Mouse (Mus musculus) embryonic fibroblast, embryonic 13.5 days (primary cell): ENCODE measurements around the gene Fsd2. TPM values are rescaled to one million over a fixed set of nuclear protein-coding genes. Genes with fewer than 3 reads are reported as not detected.

Experiments
- H3K27ac ChIP-seq: 2 replicates; pipeline ENCODE4 v1.5.1; 2012; ENCODE audit warnings: low read length, control low read depth, inconsistent platforms; ENCODE audit not compliant: insufficient read depth
- H3K4me1 ChIP-seq: 2 replicates; pipeline ENCODE4 v1.6.1; 2011; ENCODE audit warnings: low read length; ENCODE audit not compliant: control insufficient read depth, insufficient read depth
- H3K4me3 ChIP-seq: 2 replicates; pipeline ENCODE4 v1.5.1; 2011; ENCODE audit warnings: mild to moderate bottlenecking, control low read depth, low read length; ENCODE audit not compliant: insufficient read depth
- CTCF ChIP-seq: IDR thresholded peaks from 2 replicates; pipeline ENCODE4 v1.5.1; 2011; ENCODE audit warnings: mild to moderate bottlenecking, control low read depth, low read length, moderate library complexity, borderline replicate concordance; ENCODE audit not compliant: insufficient read depth
- POLR2A ChIP-seq: IDR thresholded peaks from 2 replicates; pipeline ENCODE4 v1.6.1; 2011; ENCODE audit warnings: low read depth, mild to moderate bottlenecking, control low read depth, low read length, moderate library complexity
- polyA plus RNA-seq: library from polyadenylated mRNA; stranded (reverse); fragments of >200 nt; gene quantifications from 2 replicates; pipeline ENCODE4 v1.2.4, GENCODE M21; 2011; ENCODE audit warnings: low read depth; ENCODE audit not compliant: missing spikeins, insufficient read length

Gene Fsd2
- polyA plus RNA-seq, 1 experiment = not detected

- H3K27ac ChIP-seq = no peak overlapping the region
- H3K4me3 ChIP-seq = no peak overlapping the region
- TF ChIP-seq POLR2A = no peak
- no peak for TF ChIP-seq CTCF
- no peaks in the 10 kb centered on the region for H3K4me1 ChIP-seq
These were observed 1.2 kb downstream of the Fsd2 start for GRCm38 (mm10) chr7:81565381-81566055.

DNA sequence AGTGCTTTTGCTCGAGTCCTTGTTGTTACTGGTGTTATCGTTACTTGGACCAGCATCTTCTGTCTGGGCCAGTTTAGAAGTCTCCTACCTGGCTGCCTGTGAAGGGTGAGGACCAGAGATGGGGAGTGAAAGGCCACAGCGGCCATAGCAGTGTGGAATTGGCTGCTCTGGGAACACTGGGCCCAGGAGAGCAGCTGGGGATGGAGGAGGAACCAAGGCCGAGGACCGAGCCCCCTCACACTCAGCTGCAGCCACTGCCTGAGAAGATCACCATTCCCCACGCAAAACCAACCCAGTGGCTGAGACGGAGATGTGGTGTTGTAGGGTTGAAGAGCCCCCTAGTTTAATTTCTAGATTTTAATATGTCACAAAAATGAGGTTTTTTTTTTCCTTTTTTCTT is 2.0 kb downstream of the Fsd2 start:
- no peak overlapping the region for H3K4me3 ChIP-seq
- no peaks in the 10 kb centered on the region for H3K4me1 ChIP-seq
- no peak for TF ChIP-seq CTCF
- TF ChIP-seq POLR2A = no peak
- H3K27ac ChIP-seq = no peak overlapping the region

DNA sequence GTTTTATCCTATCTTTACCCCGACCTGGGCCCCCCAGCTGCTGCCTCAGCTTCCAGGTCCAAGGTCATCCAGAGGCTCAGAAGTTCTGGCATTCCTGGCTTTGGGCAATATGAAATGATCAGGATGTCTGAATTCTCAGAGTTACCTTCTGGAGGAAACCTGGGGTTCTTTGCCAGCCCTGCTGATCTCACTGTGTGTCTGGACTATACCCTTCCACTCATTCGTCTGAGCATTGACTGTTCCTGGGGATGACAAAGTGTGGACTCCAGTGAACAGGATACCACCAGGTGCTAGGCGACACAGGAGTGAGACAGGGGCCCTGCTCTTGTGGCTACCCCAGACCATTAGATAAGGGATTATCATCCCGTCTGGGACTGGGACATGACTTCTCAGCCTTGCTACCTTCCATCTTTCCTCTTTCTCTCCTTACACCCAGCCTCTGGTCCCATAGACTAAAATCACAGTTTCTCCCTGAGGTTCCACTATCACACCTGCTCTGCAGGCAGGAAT is 3.2 kb downstream of the Fsd2 start:
- H3K4me1 ChIP-seq = no peaks in the 10 kb centered on the region
- TF ChIP-seq POLR2A (no peak), CTCF (no peak)
- H3K4me3 ChIP-seq = no peak overlapping the region
- H3K27ac ChIP-seq = no peak overlapping the region

GRCm38 (mm10) chr7:81561211-81561610 is 5.5 kb downstream of the Fsd2 start:
- H3K4me3 ChIP-seq = no peak overlapping the region
- H3K27ac ChIP-seq = no peak overlapping the region
- no peaks in the 10 kb centered on the region for H3K4me1 ChIP-seq
- TF ChIP-seq POLR2A (no peak), CTCF (no peak)

DNA sequence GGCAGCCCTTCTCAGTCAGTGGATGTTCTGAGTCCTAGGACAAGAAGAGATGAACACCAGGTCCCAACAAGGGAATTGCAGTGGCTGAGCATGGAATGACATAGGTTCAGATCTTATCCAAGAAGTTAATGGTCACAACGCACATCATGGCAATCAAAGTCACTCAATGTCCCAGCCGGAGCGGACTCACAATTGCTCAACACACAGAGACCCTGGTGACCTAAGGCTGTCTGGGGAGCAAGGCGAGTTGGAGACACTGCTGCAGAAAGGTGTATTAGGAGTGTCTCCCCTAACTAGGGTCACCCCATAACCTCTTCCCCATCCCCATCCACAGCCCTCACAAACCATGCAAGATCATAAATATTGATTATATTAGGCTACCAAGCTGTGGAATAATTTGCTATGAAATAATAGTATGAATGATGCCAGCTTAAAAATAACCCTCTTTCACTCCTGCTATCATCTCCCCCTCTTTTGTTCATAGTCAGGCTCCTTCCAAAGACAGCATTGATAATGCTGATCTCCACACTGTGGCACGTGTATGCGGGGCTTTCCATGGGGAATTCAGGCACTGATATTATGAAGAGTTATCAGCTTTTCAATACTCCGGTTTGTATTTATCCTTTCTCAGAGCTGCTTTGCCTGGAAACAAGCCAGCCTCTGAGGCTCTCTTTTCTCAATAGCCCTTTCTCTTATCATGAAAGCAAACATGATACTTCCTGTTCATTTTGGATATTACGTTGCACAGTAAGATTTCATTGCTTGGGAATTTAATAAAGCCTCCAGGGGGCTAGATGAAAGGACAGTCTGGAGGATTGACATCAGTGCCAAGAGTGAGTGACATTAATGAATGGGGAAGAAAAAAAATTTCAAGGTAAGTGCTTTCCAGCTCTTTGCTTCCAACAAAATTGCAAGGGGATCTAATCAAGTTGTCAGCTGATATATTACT is 6.4 kb downstream of the Fsd2 start:
- Histone ChIP-seq H3K4me3 (no peak overlapping the region), H3K27ac (no peak overlapping the region), H3K4me1 (no peaks in the 10 kb centered on the region)
- no peak for TF ChIP-seq POLR2A
- no peak for TF ChIP-seq CTCF

DNA sequence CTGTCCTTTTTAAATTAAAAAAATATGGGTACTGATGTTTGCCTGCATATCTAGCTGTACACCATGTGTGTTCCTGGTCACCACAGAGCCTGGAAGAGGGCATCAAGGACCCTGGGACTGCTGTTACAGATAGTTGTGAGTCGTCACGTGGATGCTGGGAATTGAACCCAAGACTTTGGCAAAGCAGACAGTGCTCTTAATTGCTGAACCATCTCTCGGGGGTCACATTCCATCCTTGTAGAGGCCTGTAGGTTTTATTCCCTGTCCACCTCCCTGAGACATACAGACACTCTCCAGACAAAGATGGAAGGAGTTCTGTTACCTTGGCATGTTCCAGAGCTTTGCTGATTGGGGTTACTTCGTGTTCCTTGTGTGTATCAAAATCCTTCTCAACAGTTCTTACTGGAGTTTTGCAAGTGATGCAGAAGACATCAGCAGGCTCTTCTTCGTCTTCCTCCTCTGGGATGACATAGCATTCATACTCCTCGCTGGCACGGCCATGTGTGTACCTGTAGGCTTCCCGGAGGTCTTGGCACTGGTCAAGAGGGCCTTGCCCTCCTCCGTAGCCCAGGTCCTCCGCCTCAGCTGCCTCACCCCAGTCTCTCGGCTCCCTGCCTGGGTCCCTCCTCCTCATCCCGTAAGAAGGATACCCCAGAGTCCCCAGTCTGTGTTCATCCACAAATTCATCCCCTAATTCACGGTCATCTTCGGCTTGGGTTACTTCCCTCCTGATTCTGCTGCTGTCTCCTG is 7.3 kb downstream of the Fsd2 start:
- Histone ChIP-seq H3K27ac (no peak overlapping the region), H3K4me1 (no peaks in the 10 kb centered on the region), H3K4me3 (no peak overlapping the region)
- no peak for TF ChIP-seq CTCF

GRCm38 (mm10) chr7:81557985-81558360 is 8.8 kb downstream of the Fsd2 start:
- Histone ChIP-seq H3K4me1 (no peaks in the 10 kb centered on the region), H3K4me3 (no peak overlapping the region), H3K27ac (no peak overlapping the region)
- no peak for TF ChIP-seq POLR2A
- TF ChIP-seq CTCF = no peak

DNA sequence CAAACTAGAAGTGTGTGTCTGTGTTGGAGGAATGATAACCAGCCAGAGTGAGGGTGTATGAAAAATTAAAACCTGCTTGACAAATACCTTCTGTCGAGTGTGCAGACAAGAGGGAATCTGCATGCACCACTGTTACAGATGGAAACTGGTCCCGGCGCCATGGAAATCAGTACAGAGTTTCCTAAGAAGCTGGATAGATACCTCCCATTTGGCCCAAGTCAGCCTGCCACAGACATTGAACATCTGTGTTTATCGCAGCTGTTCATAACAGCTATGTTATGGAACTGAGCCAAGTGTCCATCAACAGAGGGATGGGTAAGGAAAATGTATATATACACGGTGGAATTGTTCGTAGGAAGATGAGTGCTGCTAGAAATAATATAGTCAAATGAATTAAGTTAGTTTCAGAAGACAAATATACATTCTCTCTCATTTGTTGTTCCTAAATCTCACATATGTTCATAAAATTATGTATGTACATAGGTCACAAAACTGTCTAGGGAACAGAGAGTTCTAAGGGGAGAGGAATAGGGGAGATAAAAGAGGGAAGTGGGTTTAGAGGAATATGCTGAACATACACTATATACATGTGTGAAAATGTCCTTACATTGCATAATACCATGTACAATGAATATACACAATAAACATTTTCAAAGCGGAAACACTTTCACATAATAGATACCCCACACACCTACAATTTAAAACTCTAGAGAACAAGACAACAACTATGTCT is 9.3 kb downstream of the Fsd2 start:
- no peak overlapping the region for H3K27ac ChIP-seq
- TF ChIP-seq CTCF = no peak
- no peak for TF ChIP-seq POLR2A
- no peaks in the 10 kb centered on the region for H3K4me1 ChIP-seq
- H3K4me3 ChIP-seq = no peak overlapping the region

DNA sequence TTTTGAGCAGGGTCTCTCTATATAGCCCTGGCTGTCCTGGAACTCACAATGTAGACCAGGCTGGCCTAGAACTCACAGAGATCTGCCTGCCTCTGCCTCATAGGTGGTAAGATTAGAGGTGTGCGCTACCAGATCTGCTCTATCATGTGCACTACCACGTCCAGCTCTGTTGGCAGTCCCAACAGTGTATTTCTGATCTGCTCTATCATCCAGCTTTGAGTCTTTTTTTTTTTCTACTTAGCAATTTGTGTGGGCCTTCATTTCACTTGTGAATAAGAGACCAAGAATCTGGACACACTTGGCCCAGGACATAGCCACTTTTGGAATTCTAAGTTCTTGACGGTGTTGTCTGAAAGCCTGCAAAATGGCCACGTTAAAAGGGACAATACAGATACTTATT is 9.9 kb downstream of the Fsd2 start:
- no peak overlapping the region for H3K4me3 ChIP-seq
- H3K27ac ChIP-seq = no peak overlapping the region
- H3K4me1 ChIP-seq = no peaks in the 10 kb centered on the region
- TF ChIP-seq CTCF (no peak), POLR2A (no peak)

DNA sequence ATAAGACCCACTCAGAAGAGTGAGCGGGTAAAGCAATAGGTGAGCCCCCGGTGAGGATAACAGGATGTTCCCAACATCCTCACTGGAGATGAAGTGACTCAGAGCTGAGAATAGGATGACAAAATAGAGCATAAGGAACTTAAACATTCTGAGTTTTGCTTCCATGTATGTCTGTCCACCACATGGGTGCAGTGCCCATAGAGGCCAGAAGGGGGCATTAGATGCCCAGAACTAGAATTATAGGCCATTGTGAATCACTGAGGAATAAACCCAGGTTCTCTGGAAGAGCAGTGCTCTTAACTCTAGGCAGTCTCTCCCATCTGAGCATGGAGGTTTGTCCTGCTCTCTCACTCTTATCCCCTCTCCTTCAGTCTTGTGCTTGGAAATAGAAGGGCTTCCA is 12.4 kb downstream of the Fsd2 start:
- Histone ChIP-seq H3K4me3 (no peak overlapping the region), H3K27ac (no peak overlapping the region), H3K4me1 (no peaks in the 10 kb centered on the region)
- no peak for TF ChIP-seq POLR2A
- no peak for TF ChIP-seq CTCF
